Mouse (Mus musculus): ENCODE data around the gene Fam107b. TPM values are rescaled to one million over a fixed set of nuclear protein-coding genes. Genes with fewer than 3 reads are reported as not detected.

Gene Fam107b
- polyA plus RNA-seq, 1 experiment: 39.0 TPM

DNA sequence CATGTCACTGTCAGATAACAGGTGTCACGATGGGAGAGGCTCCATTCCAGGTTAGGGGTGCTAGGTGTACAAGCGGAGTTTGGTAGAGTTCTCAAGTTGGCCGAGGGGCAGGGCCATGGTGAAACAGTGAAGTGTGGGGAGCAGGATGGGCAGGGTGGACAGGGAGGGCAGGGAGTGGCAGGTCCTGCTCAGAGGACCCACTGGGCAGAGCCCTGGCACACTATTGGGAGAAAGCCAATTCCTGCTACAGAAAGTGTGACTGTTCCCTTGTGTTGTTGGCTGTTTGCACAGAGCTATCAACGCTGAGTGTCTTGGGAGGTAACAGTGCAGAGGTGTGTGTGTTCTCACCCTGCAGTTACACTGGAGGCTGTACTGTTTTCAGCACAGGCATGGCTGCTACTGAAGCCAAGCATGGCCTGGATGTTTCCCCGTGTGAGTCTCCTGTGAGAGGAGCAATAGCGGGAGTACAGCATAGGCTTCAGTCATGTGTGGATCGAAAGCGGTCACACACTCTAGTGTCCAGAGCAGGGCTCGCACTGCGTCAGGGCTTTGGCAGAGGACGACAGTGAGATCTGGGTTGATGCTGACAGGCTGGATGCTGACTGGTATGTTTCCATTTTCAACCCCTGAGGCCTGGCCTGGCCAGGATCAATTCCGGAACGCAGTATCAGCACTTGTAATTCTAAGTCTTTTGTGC lies 175.8 kb downstream of the Fam107b start:
- Histone ChIP-seq H3K4me3 (ENCODE audit: insufficient read depth, low read length) (no peak overlapping the region), H3K4me1 (ENCODE audit: control insufficient read depth, insufficient read depth, low read length) (peaks cover 4% of the 10 kb centered on the region), H3K27ac (ENCODE audit: insufficient read depth, low read depth, low read length) (no peak overlapping the region)
- TF ChIP-seq CTCF (IDR thresholded peaks at IDR 0.05; ENCODE audit: low read depth, low read length) (no peak), POLR2A (IDR thresholded peaks at IDR 0.05; ENCODE audit: borderline replicate concordance, low read depth, low read length) (no peak)

DNA sequence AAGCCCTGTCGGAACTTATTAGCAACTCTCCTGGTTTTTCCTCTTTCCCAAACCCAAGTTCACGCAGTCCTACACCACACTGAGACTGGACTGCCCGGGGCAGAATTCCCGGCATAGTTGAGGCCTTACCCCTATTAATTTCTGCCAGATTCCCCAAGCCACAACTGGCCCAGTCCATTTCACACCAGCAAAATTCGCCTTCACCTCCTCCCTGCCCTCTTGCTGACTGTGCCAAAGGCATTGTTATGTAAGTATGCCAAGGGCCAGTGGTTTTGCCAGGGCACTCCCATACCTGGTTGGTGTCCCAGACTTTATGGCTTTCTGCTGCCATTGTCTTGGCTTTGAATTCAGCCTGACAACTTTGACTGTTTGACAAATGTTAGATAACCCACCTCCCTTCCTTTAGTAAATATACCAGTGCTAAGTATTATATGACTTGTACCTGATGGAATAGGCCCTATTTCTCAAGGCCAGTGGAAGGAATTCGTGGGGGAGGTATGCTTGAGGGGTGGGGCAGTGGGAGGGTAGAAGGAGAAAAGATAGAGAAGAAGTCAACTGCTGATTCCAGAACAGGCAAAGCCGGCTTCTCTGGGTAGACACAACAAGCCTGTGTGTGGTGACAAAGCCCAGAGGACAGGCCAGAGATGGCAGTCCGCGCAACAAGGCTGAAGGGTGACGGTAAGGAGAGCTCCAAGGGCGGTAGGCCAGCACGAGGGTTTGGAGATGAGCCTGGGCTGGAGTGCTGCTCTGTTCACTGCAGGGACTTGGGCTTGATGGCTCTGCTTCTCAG lies 178.6 kb downstream of the Fam107b start:
- Histone ChIP-seq H3K27ac (ENCODE audit: insufficient read depth, low read depth, low read length) (no peak overlapping the region), H3K4me1 (ENCODE audit: control insufficient read depth, insufficient read depth, low read length) (peaks cover 29% of the 10 kb centered on the region), H3K4me3 (ENCODE audit: insufficient read depth, low read length) (no peak overlapping the region)
- TF ChIP-seq POLR2A (IDR thresholded peaks at IDR 0.05; ENCODE audit: borderline replicate concordance, low read depth, low read length) (no peak), CTCF (IDR thresholded peaks at IDR 0.05; ENCODE audit: low read depth, low read length) (no peak)

- H3K27ac ChIP-seq (ENCODE audit: insufficient read depth, low read depth, low read length): no peak overlapping the region
- no peak overlapping the region for H3K4me3 ChIP-seq (ENCODE audit: insufficient read depth, low read length)
- peaks cover 32% of the 10 kb centered on the region for H3K4me1 ChIP-seq (ENCODE audit: control insufficient read depth, insufficient read depth, low read length)
- no peak for TF ChIP-seq CTCF (IDR thresholded peaks at IDR 0.05; ENCODE audit: low read depth, low read length)
Observed at GRCm38 (mm10) chr2:3749504-3750024, 179.3 kb downstream of the Fam107b start.

GRCm38 (mm10) chr2:3750126-3750525 lies 179.8 kb downstream of the Fam107b start:
- H3K4me3 ChIP-seq (ENCODE audit: insufficient read depth, low read length): no peak overlapping the region

DNA sequence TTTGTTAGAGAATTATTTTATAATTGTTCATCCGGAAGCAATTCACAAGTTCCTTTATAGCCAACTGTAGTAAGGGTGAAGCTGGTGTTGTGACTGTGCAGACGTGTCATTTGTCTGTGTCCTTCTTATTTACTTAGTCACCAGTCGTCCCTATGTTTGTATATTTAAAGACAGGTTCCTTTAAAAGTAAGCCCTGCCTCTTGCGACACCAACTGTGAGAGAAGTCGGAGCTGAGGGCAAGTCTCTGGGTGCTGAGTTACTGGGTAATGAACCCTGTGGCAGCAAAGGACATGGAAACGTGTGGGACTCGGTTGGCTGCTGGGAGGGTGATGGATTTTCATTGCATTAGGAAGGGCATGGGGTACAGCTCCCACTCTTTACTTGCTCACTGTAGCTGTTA lies 182.1 kb downstream of the Fam107b start:
- no peak overlapping the region for H3K4me3 ChIP-seq (ENCODE audit: insufficient read depth, low read length)
- H3K27ac ChIP-seq (ENCODE audit: insufficient read depth, low read depth, low read length): peak overlapping the region; percentile 24
- TF ChIP-seq CTCF (IDR thresholded peaks at IDR 0.05; ENCODE audit: low read depth, low read length) (no peak), POLR2A (IDR thresholded peaks at IDR 0.05; ENCODE audit: borderline replicate concordance, low read depth, low read length) (no peak)
- peaks cover 35% of the 10 kb centered on the region for H3K4me1 ChIP-seq (ENCODE audit: control insufficient read depth, insufficient read depth, low read length)

More at GRCm38 (mm10) chr2:3750126-3750525, 179.8 kb downstream of the Fam107b start:
- TF ChIP-seq CTCF (IDR thresholded peaks at IDR 0.05; ENCODE audit: low read depth, low read length) (no peak), POLR2A (IDR thresholded peaks at IDR 0.05; ENCODE audit: borderline replicate concordance, low read depth, low read length) (no peak)
- Histone ChIP-seq H3K27ac (ENCODE audit: insufficient read depth, low read depth, low read length) (no peak overlapping the region), H3K4me1 (ENCODE audit: control insufficient read depth, insufficient read depth, low read length) (peaks cover 32% of the 10 kb centered on the region)

DNA sequence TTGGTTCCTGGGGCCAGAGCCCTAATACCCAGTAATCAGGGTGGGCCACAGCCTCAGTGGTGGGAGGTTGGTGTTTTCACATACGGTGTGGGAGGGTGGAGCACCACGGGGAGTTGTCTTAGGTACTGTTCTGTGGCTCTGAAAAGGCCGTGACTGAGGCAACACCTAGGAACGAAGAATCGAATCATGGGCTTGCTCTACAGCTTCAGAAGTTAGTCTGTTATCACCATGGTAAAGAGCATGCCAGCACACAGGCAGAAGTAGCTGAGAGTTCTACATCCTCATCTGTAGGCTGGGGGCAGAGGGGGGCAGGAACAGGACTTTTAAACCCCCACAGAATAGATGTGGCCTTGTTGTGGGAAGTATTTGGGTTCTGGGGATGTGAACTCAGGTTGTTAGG lies 182.6 kb downstream of the Fam107b start:
- no peak overlapping the region for H3K27ac ChIP-seq (ENCODE audit: insufficient read depth, low read depth, low read length)
- H3K4me1 ChIP-seq (ENCODE audit: control insufficient read depth, insufficient read depth, low read length): peaks cover 35% of the 10 kb centered on the region
- H3K4me3 ChIP-seq (ENCODE audit: insufficient read depth, low read length): no peak overlapping the region
- TF ChIP-seq POLR2A (IDR thresholded peaks at IDR 0.05; ENCODE audit: borderline replicate concordance, low read depth, low read length) (no peak), CTCF (IDR thresholded peaks at IDR 0.05; ENCODE audit: low read depth, low read length) (no peak)

- no peak overlapping the region for H3K4me3 ChIP-seq (ENCODE audit: insufficient read depth, low read length)
- no peak overlapping the region for H3K27ac ChIP-seq (ENCODE audit: insufficient read depth, low read depth, low read length)
- no peak for TF ChIP-seq POLR2A (IDR thresholded peaks at IDR 0.05; ENCODE audit: borderline replicate concordance, low read depth, low read length)
- no peak for TF ChIP-seq CTCF (IDR thresholded peaks at IDR 0.05; ENCODE audit: low read depth, low read length)
- peaks cover 35% of the 10 kb centered on the region for H3K4me1 ChIP-seq (ENCODE audit: control insufficient read depth, insufficient read depth, low read length)
Observed at GRCm38 (mm10) chr2:3753749-3754148, 183.5 kb downstream of the Fam107b start.

- Histone ChIP-seq H3K4me3 (ENCODE audit: insufficient read depth, low read length) (no peak overlapping the region), H3K4me1 (ENCODE audit: control insufficient read depth, insufficient read depth, low read length) (peaks cover 46% of the 10 kb centered on the region), H3K27ac (ENCODE audit: insufficient read depth, low read depth, low read length) (no peak overlapping the region)
- TF ChIP-seq CTCF (IDR thresholded peaks at IDR 0.05; ENCODE audit: low read depth, low read length): no peak
- no peak for TF ChIP-seq POLR2A (IDR thresholded peaks at IDR 0.05; ENCODE audit: borderline replicate concordance, low read depth, low read length)
Observed at GRCm38 (mm10) chr2:3755936-3756335, 185.6 kb downstream of the Fam107b start.

DNA sequence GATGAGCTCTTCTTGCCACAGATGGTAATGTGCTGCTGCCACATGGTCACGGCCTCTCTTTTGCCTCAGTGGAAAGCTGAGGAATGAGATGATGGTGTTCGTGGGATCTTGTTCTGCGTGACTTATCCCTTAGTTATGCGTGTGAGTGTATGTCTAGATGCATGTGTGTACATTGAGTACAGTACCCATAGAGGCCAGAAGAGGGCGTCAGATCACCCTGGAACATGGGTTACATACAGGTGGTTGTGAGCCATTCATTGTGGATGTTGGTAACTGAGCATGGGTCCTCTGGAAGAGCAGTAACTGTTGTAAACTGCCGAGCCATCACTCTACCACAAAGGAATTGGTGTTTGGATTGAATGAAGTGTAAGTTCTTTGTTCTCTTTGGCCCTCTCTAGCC lies 188.1 kb downstream of the Fam107b start:
- TF ChIP-seq POLR2A (IDR thresholded peaks at IDR 0.05; ENCODE audit: borderline replicate concordance, low read depth, low read length): no peak
- no peak for TF ChIP-seq CTCF (IDR thresholded peaks at IDR 0.05; ENCODE audit: low read depth, low read length)
- Histone ChIP-seq H3K4me1 (ENCODE audit: control insufficient read depth, insufficient read depth, low read length) (peaks cover 33% of the 10 kb centered on the region), H3K27ac (ENCODE audit: insufficient read depth, low read depth, low read length) (no peak overlapping the region), H3K4me3 (ENCODE audit: insufficient read depth, low read length) (no peak overlapping the region)

Data from bone marrow macrophage, adult 2 months (primary cell).